Mouse (Mus musculus) gastrocnemius, postnatal 36 days (tissue): ENCODE measurements around the gene Dok4. TPM values are rescaled to one million over a fixed set of nuclear protein-coding genes. Genes with fewer than 3 reads are reported as not detected.

ENCODE experiments used
- DNase-seq, 2 experiments: peaks; one replicate each; pipeline ENCODE4 v3.0.0; 2022
- intact Hi-C: fragments of 180-260 bp; cut with DNase I; formaldehyde crosslinking; loops from one replicate; pipeline ENCODE4 v1.15.1; 2025
- long read RNA-seq, 2 experiments: library from polyadenylated mRNA; stranded (forward); transcript quantifications; one replicate each; pipeline ENCODE4 v2.0.0; 2021
- total RNA-seq, 2 experiments: library from RNA; stranded (reverse); gene quantifications; 2 replicates each; pipeline ENCODE4 v1.2.3; 2021

Gene Dok4
- total RNA-seq, result 1 to 10 TPM; 2.6 to 4.9 TPM
- long read RNA-seq, experiment 1, partial matches to known transcripts, result 0 of 4 reads
- long read RNA-seq, experiment 1, other reads (novel, unspliced or antisense), result 0 of 4 reads
- long read RNA-seq, experiment 2, partial matches to known transcripts, result 0 of 4 reads
- long read RNA-seq, experiment 2, other reads (novel, unspliced or antisense), result 0 of 4 reads

DNA sequence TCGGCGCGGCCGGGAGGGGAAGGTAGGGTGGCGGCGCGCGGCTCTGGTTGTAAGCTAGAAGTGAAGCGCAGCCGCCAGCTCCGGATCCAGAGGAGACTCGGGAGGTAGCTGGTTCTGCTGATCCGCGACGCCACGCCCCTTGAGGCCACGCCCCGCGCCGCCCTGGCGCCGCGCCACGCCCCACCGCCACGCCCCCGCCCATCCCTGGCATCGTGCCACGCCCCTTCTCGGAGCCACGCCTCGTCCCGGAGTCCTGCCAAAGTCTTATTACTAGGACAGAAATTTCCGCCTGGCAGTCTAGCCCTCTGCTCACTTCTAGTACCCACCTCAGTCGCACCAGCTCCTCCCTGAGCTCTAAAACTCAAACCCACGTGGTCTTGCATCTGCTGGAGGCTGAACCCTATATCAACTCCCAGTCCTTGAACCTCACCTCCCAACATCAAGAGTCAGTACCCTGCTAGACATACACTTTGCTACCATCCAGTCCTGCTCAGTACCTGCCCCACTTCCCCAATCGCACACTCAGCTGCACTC, at the start of gene Dok4:
TSS of gene Dok4 (minus strand) at position 134 of the 534 bp plus-strand sequence.
- DNase-seq, result peak; percentile 82 to 91
- intact Hi-C loops, result no loop called here

DNA sequence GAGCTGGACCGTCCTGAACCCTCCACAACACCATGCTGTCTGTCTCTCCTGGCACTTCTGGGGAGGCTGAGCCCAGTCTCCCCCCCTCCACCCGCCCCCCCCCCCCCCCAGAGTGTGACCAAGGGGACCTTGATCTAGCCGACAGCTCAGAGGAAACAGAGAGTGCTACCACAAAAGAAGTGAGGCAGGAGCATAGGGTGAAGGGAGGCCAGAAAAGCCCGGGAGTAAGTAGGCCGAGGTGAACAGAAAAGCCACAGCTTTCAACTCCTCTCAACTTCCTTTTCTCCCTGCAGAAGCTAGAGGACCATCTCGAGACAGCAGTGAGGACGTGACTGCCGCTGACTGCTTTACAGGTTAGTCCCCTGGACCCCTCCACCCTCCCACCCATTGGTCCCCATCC, 47.3 kb upstream of the Dok4 start, which contains the start of gene Adgrg5:
TSS of gene Adgrg5 (plus strand) at position 290 of the 400 bp plus-strand sequence.
- intact Hi-C loops, result no loop called here
- no peak for DNase-seq

DNA sequence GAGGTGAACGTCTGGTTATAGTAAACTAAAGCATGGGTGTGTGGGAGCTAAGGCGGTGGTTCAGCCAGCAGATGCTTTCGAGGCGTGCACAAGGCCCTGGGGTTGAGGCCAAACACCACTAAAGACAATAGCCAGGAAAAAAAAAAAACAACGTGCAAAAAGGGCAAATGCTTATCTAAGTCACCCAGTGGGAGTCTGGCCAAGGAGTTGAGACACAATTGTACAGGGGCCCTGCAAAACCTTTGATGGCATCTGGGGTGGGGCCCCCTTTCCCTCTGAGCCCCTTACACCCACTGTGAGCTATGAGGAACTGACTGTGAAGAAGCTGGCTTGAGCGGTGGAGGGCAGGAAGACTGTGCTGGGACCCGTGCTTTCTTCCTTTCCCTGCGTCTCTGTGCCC, 46.5 kb upstream of the Dok4 start:
- intact Hi-C loops, result no loop called here
- DNase-seq, result no peak

DNA sequence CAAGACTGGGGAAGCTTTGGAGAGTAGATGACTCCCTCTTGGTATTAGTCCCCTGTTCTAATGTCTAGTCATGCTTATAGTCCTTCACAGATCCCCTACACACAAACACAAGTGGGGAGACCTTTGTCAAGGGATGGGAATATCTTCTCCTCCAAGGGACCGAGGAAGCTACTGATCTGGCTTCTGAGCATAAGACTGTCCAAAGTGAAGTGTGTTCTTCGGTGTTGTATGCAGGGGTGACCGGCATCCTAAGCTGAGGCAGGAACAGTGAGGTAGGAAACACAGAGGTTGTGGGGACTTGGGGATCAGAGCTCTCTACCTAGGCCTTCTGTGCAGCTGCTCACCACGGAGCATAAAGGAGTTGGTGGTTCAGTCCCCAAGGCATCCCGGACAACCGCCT, 46.0 kb upstream of the Dok4 start:
- intact Hi-C loops, result no loop called here
- no peak for DNase-seq

DNA sequence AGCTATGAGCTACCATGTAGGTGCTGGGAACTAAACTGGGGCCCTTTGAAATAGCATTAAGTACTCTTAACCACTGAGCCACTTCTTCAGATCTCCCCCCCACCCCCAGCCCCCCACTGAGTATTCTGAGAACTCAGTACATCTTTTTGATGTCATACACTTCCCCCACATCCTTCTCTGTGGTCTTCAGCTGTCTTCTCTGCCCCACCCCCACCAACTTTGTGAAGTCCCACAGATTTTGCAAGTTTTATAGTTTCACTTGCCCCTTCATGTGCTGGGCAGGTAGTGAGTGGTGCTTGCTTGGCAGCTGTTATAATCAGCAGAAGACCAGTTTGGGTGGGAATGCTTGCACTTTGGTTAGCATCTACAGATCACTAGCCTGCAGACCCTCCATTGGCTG, 43.1 kb upstream of the Dok4 start:
- intact Hi-C loops, result no loop called here
- DNase-seq, result no peak

DNA sequence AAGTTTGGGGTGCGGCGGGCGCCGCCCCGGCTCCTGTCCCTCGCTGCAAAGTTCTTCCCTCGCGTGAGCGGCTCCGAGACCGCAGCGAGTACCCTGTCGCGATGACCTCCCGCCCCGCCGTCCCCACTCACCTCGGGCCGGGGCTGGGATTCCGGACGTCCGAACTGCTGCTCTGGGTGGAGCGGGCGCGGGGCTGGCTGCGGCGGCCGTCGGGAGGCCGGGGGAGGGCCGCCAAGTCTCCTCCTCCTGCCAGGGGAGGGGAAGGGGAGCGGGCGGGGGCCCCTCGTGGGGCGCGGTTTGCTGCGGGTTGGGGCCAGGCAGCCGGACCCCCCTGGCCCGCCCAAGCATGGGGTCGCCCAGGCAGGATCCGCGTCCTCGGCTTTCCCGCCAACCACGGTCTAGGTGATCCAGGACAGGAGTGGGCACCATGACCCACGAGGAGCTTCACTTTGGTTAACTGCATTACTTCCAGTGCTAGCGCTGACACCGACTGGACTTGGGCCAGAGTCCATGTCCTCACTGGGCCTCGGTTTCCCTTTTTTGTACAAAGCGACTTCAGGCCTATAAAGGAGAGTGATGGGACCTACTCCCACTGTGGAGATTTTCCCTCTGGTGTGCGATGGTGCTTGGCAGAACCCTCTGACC, 41.8 kb upstream of the Dok4 start, which contains the start of gene Ccdc102a:
TSS of gene Ccdc102a (minus strand) at position 248 of the 645 bp plus-strand sequence.
- DNase-seq, result peak; percentile 63 to 66
- intact Hi-C loops, result no loop called here

DNA sequence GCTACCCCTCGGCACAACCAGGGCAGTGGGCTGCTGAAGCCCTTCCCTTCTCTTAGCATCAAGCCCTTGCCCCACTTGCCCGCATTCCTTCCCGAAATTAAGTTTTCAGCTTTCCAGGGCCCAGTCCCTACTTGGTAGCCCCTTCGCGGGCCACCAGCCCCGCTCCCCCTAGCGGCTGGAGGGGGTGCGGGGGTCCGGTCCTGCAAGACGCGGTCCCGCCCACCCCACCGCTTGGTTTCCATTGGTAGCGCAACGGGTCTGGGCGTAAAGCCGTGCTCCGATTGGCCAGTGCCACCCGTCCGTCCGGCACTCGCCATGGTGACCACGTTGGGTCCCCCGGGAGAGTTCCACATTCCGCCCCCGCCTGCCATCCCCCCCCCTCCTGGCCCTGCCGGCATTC, 41.2 kb upstream of the Dok4 start:
- intact Hi-C loops, result no loop called here
- peak; percentile 90 to 97 for DNase-seq

DNA sequence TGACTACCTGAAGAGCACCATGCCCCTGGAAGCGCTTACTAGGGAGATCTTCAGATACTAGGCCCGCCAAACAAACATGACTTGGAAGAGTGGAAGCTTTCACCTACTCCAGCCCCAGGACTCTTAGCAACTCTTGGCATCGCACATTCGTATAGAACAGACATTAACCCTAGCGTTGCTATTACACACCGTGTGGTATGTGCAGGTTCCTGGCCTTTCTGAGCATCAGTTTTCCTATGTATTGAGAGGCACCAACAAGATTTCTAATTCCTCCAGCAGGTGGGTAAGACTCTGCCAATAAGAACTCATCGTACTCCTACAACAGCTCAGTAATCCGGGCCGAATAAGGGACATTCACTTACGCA, 40.8 kb upstream of the Dok4 start:
- intact Hi-C loops, result no loop called here
- no peak for DNase-seq

DNA sequence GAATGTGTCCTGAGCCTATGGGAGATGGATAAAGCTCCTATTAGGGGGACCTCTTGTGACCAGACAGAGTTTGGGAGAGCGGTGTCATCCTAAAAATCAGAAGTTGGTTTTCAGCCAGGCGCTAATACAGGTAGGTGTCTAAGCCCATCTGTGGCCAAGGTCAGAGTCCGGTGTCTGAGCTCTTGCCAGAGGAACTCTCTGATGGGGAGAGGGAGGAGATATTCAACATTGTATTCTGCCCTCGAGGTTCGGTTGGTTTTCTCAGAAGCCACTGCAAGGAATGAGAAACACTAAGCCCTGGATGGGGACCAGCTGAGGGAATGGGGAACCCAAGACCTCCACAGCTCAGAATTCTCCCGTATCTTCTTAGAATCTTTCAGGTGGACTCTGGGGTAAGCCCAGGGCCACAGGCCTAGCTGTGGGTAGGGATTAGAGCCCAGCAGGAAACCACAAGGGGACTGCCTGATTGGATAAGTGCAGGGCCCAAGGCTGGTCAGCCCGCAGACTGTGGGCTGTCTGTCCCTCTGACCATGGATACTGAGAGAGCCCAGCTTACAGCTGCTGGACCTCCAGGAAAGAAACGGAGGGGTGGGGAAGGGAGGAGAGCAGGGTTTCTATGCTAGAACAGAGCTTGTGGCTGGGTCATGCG, 40.3 kb upstream of the Dok4 start:
- DNase-seq, result no peak
- intact Hi-C loops, result no loop called here

DNA sequence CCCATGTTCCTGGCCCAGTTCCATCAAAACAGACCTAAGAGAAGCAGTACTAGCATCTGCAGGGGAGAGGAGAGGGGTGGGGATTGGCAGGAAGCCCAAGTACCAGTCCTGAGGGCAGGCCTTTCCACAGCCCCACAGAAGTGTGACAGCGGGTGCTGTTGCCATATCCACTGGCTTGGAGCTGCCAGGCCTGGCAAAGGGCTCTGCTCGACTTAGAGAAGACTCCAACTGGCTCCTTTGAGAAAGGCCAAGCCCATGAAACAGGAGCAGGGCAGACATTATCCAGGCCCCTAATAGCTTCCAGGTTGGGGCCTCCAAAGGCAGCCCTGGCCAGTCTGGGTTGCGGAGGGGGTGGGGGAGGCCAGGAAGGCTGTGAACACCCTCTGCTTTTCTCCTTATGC, 38.6 kb upstream of the Dok4 start:
- intact Hi-C loops, result loop anchor here (5.0 kb wide), 1 partner anchor 92 kb away; no protein-coding TSS in a partner anchor
- DNase-seq, result peak; percentile 37 to 56

DNA sequence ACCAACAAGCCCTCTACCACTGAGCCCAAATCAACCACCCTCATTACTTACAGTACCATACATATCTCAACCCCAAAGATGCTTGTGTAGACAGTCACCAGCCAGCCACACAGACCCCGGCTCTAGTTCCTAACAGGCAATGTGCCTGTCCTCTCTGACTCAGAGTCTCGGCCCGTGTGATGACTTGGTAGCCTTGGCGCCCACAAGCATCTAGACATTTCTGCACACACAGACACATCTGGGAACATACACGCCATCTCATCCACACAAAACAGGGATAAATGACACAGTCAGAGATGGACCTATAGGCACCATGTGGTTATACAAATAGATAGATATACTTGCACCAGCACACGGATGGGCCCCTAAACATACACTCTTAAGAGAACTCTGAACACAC, 38.1 kb upstream of the Dok4 start:
- no peak for DNase-seq
- intact Hi-C loops, result loop anchor here (5.0 kb wide), 1 partner anchor 92 kb away; no protein-coding TSS in a partner anchor

DNA sequence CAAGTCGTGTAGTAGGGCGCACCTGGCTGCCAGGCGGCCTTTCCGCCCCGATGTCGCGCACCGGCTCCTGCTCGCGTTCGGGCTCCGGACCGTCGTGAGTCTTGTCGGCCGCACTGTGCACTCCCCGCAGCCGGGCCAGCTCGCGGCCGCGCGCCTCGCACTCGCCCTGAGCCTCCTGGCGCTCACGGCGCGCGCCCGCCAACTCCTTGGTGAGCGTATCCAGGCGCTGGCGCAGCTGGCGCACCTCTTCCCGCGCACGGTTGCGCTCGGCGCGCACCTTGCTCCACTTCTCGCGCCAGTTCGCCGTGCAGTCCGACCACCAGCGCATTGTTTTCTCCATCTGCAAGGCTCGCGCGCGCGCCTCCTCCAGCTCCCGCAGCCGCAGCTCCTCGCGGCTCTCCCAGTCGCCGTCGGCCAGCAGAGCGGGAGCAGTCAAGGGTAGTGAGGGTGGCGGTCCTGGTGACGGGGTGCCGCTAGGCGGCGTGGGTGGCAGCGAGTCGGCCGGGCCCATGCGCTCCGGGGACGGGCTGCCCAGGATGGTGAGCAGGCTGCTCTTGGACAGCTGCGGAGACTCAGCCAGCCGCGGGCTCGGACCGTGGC, 37.0 kb upstream of the Dok4 start:
- intact Hi-C loops, result loop anchor here (5.0 kb wide), 1 partner anchor 91 kb away; no protein-coding TSS in a partner anchor
- DNase-seq, result peak in 1 of 2 experiments; percentile 44

DNA sequence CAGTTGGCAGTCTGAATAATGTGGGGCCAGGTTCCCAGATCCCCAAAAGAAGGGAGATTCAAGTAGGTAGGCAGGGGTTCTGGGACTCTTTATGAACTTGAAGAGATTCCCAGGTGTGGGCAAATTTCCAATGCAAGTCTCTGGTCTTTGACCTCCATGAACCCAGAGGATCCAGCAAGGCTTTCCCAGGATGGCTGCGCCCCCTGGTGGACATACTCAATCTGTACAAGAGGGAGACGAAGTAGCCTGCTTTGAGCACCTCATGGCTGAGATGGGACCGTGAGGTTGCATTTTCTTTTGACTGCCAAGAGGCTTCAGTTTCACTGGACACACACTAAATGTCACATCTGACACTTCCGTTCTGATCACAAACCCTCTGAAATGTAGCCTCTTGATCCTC, 32.7 kb upstream of the Dok4 start:
- intact Hi-C loops, result loop anchor here (2.0 to 5.0 kb wide), 2 partner anchors 34 to 207 kb away; no protein-coding TSS in a partner anchor

DNA sequence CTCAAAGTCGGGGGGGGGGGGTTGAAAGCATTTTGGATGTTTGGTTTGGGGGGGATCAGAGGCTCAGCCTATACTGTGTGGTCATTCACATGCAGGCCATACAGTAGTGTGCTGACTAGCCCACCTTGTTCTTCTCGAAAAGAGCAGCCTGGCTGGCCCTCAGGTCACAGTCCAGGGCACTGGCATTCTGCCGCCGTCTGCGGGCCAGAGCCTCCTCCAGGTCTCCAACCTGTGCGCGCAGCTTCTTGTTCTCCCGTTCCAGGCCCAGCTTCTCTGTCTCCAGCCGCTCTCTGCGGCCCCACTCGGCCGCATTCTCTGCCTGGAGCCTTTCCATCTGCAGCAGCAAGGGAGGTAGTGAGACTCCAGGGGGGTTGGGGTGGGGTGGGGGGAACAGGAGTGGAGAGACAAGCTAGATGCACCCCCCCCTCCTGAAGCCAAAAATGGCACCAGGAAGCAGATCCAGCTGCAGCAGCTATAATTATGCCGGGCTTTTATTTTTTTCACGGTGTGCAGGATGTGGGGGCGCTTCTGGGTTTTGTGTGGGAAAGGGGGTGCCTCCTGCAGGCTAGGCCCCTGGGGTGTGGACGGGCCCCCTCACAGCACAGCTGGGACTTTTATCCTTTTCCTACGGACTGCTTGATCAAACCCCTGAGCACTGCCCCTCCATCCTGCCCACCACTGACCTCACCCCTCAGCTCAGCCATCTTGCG, 31.6 kb upstream of the Dok4 start:
- DNase-seq, result no peak

More for the DNA sequence above, 32.7 kb upstream of the Dok4 start:
- DNase-seq, result peak; percentile 74 to 80

DNA sequence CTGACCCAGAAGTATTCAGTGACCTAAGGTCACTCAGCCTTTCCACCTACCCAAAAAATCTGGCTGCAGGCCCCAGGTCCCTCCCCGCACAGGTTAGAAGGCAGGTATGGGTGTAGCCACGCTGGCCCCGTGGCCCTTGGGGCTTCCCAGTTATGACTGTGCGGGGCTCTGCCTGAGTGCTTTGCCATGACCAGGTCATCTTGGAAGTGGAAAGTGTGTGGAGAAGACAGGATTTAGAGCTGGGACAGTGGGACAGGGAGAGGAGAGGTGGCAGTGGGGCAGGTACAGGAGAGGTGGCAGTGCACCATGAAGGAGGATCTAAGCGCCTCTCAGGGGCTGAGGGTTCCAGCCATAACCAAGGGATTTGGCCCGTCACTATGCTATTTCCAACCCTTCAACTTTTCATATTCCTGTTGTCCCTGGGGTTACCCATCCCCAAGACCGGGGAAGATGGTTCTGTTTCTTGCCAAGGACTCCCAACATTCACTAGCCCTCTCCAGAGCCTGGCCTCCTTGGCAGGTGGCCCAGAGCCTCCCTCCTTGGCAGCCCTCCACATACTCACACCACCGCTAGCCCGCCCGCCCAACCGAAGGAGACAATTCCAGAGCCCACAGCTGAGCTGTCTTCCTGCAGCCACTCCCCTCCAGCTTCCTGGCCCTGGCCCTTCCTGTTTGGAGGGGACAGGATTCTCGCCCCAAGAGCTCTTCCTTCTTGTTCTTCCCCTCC, 28.5 kb upstream of the Dok4 start:
- intact Hi-C loops, result loop anchor here (5.0 kb wide), 1 partner anchor 202 kb away; no protein-coding TSS in a partner anchor
- DNase-seq, result peak; percentile 80 to 82

More for the DNA sequence above, 31.6 kb upstream of the Dok4 start:
- intact Hi-C loops, result loop anchor here (2.0 to 5.0 kb wide), 2 partner anchors 33 to 205 kb away; no protein-coding TSS in a partner anchor

DNA sequence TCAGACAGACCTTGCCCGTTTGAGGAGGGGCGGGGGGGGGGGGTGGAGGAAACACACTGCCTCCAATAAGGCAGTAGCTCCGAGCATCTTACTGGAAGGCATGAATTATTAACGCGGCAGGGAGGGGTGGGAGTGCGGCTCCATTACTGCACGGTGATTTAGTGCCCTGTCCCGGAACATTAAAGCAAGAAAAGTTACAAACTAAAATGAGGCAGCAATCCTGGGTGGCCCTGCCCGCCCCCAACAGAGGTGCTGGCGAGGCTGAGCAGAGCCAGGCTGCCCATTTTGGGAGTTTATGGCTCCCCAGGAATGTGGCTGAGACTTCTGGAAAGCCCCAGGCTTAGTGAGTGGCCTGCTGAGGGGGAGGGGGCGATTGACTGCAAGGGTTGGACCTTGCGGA, 27.6 kb upstream of the Dok4 start:
- intact Hi-C loops, result no loop called here
- no peak for DNase-seq

DNA sequence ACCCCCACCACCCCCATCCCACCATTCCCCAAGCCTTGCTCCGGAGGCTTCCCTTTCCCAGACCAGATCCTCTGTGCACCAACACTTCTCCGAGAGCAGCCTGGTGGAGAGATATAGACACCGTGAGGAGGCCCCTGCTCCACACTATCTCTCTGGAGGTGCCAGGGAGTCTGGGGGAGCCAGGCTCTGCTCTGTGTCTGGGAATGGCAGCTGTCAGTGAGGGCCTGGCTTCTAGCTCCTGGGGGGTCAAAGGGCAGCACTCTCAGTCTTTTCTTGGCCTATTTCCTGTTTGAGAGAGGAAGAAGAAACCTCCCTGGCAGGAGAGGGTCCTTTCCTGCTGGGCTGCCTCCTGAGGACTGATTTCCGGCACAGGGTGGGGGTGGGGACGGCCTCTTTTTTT, 24.9 kb upstream of the Dok4 start:
- no peak for DNase-seq
- intact Hi-C loops, result no loop called here

DNA sequence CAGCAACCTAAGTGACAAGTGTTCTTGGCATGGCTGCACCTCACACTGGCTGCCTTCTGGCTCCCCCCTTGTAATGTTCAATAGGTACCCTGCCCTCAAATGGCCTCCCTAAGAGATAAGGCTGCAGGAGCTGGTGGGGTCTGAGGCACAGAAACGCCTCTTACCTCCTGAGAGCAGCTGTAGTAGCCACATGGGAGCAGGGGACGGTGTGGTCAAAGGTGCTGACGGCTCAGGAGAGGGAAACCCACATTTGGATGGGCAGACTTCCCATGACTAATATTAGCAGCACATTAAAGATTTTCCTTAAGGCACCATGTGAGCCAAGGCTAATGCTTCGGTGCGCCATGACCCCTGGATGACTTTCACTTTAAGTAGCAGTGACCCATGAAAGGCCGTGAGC, 24.5 kb upstream of the Dok4 start:
- intact Hi-C loops, result no loop called here

DNA sequence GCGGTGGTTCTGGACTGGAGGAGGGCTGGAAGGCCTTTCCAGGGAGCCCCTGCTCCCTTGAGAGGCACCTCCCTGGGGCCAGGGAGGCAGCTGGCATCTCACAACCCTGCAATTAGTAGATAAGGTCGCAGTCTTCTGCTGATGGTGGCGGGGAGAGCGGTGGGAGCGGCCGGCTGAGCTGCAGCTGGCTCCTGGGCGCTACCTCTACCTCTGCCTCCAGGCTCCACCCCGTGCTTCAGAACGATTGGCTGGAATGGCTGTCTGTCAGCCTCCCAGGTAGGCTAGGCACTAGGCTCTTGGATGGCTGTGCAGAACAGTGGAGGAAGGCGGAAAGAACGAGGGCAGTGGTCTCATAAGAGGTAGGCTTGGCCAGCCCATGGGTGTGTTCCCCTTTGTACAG, 23.1 kb upstream of the Dok4 start:
- DNase-seq, result no peak
- intact Hi-C loops, result no loop called here

More for the DNA sequence above, 24.5 kb upstream of the Dok4 start:
- no peak for DNase-seq
